Mouse (Mus musculus): ENCODE results near the gene Micu1.
"Not testable (repeated sequence)": the region's sequence is repeated elsewhere in the genome, so short reads cannot be mapped to it uniquely, and the experiment has no call there.

The Micu1 gene

DNA sequence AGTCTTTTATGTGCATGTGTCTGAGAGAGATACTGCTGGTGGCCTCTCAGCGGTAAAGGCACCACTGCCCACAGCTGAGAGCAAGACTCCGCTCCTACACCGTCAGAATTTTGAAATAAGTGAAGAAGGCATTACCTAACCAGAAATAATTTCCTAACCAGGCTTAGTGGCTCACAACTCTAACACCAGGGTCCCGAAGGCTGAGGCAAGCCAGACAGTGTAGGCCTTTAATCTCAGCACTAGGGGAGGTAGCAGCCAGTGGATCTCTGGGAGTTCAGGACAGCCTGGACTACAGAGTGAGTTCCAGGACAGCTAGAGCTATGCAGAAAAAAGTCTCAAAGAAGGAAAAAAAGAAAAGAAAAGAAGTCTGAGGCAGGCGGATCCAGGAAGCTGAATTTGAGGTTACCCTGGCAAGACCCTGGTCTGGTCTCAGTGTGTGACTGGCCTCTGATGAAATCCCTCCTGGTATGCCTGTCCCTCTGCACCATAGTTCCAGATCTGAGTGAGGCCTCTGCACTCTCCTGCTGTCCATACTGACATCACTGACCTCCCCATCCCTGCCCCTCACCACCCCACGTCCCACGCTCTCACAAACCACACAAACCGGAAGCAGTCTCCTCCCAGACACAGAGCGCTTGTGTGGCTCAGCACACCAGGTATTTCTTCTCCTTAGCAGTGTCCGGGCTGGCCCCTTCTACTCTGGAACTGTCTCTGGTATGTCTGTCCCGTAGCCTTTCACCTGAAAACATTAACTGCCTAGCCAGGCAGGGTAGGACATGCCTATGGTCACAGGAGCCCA lies 146.0 kb downstream of the Micu1 start:
- CTCF ChIA-PET = interaction anchor here (0.6 kb wide), 1 partner anchor 804 kb away, joined by 4 read pairs; no protein-coding TSS in a partner anchor

DNA sequence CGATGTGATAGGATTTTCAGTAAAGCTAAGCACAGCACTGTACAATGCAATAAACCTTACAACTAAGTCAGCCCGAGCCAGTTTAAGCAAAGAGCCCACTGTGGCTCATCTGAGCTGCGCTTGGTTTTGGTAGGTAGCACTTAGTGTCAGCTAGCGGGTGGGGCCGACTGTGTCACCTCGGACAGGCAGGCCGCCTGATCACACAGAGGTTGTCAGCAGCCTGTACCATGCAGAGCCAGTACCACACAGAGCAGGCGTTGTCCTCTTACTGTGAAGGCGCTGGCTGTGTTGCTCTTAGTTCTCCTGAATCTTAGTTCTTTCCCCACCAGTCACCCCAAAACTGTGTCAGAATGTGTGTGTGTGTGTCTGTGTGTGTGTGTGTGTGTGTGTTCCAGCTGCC lies 146.7 kb downstream of the Micu1 start:
- CTCF ChIA-PET = interaction anchor here (0.6 kb wide), 1 partner anchor 803 kb away, joined by 4 read pairs; no protein-coding TSS in a partner anchor

DNA sequence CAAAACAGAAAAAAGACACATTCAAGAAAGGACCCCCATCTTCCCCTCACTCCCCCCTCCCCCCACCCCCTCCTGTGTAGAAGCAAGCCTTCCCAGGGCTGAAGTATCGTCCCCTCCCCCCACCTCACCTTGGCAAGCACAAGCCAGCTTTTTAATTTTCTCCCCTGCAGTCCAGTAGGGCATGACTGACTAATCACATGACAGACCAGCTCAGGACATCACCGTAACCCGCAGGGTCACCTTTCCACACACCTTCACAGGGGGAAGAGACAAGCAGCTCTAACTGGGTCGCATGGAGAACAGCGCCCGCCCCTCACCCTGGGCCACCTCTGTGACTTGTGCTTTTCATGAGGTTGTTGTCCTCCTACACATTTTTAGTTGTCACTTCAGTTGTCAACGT lies 147.1 kb downstream of the Micu1 start:
- CTCF ChIA-PET = interaction anchor here (0.6 kb wide), 1 partner anchor 803 kb away, joined by 4 read pairs; no protein-coding TSS in a partner anchor

DNA sequence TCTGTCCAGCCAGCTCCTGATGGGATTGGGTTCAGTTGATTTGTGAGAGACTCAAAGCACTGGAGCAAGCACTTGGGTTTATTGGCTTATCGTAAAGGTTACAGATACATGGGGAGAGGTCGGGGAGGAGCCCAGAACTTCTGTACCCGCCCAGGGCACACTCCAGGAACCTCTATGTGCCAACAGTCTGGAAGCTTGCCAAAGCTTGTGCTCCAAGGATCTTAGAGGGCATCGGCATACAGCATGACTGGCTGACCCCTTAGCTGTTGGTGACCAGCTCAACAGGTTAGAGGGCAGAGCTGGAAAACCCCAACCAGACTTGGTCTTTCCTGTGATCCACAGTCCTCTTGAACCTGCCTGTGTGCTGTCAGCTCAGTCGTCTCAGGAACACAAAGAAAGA lies 154.9 kb downstream of the Micu1 start:
- CTCF ChIA-PET = interaction anchor here (0.6 kb wide), 1 partner anchor 9 kb away, joined by 3 read pairs; no protein-coding TSS in a partner anchor

DNA sequence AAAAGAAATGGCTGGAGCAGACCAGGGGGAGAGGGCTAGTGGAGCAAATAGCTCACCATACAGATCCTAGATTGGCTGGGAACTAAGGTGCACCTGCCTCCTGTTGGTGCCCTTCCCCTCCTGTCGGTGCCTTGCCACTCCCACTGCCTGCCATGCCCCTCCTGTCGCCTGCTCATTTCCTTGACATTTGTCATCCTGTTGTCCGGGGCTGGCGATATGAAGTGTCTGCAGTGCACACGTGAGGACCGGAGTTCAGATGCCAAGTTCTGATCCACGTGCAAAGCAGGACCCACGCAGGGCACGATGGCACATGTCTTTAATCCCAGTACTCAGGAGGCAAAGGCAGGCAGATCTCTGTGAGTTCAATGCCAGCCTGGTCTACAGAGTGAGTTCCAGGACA lies 158.4 kb downstream of the Micu1 start:
- CTCF ChIA-PET = no interaction called here

DNA sequence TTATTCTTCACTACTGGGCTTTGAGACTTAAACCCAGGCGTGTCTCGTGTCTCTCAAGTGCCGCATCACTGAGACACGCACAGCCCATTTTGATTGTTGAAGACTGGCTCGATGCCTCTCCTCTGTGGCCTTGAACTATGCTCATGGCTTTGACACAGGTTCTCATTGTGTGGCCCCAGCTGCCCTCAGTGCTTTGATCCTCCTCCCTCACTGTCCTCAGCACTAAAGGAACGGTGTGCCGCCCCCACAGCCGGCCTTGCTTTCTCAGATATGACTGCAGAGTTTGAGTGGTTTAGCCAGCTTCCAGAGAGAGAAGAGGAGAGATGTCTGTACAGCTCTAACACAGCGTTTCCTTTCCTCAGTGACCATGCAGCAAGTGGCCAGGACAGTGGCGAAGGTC lies 158.9 kb downstream of the Micu1 start:
- CTCF ChIA-PET = no interaction called here

DNA sequence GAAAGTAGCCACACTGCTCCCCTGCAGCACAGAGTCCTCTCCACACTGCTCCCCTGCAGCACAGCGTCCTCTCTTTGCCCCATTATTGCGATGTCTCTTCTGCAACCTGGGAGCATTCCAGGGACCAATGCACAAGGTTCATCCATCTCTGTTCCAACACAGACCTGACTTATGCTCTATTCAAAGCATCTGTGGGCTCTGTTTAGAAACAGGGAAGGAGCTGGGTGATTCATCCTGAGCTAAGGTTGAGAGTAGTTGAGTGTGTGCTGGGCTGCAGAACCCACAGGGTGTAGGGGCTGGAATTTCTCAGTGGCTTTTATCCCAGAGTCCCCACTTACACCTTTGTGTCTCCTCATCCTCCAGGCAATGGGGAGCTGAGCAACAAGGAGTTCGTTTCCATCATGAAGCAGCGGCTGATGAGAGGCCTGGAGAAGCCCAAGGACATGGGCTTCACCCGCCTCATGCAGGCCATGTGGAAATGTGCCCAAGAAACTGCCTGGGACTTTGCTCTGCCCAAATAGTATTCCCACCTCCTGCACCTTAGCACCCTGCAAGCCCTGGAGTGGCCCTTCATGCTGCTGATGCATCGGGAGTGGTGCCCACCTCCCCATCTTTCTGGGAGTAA lies 160.7 kb downstream of the Micu1 start:
- CTCF ChIA-PET = no interaction called here

DNA sequence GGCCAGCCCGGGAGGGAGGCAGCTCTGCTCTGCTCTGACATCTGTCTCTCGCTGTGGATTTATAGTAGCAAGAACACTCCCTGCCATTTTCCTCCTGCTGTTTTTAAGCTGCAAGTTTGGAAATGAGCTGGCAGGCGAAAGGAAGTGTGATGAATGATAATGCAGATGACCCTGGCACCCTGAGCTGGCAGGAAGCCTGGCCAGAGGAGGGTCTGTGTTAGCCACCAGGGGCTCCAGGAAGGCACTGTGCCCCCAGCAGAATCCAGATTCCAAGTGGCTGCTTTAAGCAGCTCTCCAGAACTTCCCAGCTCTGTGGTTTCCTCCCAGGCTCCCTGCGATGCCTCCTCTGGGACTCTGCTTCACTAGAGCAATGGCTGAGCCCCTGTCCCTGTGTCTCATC lies 161.3 kb downstream of the Micu1 start:
- CTCF ChIA-PET = no interaction called here

DNA sequence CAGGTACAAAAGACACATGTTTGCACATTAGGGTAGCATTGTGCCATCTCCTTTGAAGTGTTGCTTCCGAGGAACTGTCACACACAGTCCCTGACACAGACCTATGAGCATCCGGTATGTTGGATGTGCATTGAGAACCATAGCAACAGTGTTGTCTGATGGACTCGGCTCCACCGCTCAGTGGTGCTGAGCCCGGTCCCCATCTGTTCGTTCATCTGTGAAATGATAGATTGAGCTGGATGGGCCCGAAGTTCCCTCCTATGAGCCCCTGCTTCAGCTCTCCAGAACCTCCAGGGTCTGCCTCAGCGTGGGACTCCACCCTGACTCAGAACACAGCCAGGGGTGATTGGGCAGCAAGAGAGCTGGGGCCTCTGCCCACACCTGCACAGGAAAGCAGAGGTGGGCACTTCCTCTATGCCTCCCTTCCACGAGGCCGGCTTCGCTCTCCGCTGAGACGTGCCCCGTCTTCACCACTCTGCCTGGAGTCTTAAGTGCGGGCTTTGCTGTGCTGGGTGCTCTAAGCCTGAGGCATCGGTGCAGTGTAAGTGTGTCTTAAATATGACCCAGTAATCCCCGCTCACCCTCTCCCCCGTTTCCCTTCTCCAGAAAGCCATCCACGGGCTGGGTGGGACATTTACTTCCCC lies 162.1 kb downstream of the Micu1 start:
- CTCF ChIA-PET = no interaction called here

DNA sequence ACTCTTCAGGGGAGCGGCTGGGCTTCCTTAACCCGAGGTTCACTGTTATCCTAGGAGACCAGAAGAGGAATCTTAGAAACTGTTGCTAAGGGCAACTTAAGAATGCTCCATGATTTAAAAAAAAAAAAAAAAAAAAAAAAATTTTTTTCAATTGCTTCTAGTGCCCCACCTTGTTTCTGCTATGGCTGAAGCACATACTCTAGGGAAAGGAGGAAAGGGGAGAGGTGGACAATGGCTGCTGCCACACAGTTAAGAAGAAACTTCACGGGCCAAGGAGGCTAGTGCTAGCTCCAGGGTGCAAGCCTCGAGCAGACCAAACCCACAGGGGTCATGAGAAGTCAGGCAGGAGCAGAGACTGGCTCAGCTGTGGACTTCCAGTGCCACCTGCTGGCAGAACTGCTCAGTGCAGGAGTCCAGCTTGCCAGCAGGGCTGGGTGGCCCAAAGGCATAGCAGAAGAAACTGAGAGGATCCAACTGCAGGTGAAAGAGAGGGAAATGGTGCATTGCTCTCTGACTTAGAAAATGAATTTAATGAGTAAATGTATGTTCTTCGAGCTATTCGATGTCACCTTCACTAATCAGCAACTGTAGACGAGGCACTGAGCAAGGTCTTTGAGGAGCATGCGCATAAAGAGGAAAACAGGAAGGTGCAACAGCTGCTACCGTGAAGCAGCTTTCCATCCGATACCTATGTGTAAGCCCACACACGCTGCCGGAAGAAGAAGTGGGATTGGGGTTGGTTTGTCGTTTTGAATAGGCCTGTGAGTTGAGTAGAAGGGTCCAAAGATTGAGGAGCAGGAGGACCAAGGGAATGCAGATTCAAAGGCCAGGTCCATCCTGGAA lies 162.8 kb downstream of the Micu1 start:
- CTCF ChIA-PET = interaction anchor here (0.7 kb wide), 3 partner anchors 8 to 655 kb away, joined by 3 to 11 read pairs (median 3); no protein-coding TSS in a partner anchor

DNA sequence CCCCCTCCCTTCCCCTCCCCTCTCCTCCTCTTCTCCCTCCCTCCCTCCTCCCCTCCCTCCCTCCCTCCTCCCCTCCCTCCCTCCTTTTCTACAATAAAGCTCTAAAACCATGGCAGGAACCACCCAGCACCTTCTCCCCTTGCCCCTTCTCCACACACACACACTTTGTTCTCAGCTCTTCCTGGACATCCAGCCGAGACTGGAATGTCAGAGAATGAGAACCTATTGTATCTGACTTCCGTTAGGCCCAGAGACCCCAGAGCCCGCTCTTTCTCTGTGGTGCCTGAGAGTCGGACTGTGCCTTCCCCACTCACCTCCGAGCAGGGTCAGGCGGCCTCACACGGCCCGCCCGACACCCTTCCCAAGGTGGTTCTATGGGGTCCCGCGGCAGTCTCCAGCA lies 166.0 kb downstream of the Micu1 start:
- CTCF ChIA-PET = no interaction called here

DNA sequence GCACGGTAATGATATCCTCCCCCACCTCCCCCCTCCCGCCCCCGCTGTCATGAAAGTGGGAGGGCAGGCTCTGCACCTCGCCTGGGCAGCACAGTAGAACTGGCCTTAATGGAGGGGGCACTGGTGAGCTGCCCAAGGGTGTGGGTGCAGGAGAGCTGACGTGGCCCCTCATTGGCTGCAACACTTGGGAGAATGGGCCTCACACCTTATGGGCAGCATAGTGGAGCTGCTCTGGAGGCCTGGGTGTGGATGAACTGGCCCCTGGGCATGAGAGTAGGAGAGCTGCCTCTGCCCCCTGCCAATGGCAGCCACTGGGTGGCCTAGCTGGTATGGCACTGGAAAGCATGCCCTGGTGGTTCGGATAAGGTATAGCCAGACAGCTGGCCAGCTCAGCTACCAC lies 167.8 kb downstream of the Micu1 start:
- CTCF ChIA-PET = interaction anchor here (0.6 kb wide), 1 partner anchor 310 kb away, joined by 7 read pairs; no protein-coding TSS in a partner anchor

DNA sequence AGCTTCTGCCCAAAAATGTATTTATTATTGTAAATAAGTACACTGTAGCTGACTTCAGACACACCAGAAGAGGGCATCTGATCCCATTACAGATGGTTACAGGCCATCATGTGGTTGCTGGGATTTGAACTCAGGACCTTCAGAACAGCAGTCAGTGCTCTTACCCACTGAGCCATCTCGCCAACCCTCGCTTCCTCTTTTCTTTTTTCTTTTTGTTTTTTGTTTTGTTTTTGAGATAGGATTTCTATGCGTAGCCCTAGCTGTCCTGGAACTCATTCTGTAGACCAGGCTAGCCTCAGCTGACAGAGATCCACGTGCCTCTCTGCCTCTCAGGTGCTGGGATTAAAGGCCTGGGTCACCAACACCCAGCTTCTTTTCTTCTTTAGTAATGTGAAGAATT lies 170.4 kb downstream of the Micu1 start:
- CTCF ChIA-PET = interaction anchor here (0.6 kb wide), 1 partner anchor 73 kb away, joined by 3 read pairs; no protein-coding TSS in a partner anchor

DNA sequence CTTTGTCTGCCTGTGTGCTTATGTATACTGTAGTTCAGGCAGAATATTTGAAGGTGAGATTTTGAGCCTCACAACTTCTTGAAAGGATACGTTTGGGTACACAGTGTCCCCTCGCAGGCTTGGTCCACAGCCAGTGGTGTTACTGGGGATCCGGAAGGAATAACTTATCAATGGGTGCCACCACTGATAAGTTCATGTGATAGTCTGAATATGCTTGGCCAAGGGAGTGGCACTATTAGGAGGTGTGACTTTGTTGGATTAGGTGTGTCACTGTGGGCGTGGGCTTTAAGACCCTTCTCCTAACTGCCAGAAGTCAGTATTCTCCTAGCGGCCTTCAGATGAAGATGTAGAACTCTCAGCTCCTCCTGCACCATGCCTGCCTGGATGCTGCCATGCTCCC lies 170.9 kb downstream of the Micu1 start:
- CTCF ChIA-PET = no interaction called here

DNA sequence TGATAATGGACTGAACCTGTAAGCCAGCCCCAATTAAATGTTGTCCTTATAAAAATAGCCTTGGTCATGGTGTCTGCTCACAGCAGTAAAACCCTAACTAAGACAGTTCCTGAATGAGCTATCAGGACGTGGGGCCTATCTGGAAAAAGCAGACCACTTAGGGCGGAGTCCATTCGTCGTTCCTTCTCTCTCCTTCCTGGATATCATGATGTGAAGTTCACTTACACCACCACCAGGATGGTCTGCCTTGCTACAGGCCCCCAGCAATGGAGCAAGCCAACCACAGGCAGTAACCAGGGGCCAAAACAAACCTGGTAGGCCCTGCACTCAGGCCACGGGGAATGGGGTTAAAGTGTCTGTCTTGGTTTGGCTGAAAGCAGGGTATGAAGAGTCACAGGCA lies 171.3 kb downstream of the Micu1 start:
- CTCF ChIA-PET = no interaction called here

DNA sequence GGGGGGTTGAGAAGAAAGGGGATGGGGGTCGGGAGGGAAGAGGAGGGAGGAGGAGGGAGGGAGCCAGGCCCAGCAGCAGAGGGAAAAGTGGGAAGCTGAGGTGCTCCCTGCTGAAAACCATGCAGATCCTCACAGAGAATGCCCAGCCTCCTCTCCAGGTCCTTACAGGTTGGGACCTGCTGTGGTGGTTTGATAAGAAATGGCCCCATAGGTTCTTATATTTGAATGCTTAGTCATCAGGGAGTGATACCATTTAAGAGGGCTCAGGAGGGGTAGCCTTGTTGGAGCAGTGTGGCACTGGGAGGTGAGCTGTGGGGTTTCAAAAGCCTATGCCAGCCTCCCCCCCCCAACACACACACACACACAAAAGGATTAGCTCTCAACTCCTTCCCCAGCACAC lies 173.1 kb downstream of the Micu1 start:
- CTCF ChIA-PET = no interaction called here

DNA sequence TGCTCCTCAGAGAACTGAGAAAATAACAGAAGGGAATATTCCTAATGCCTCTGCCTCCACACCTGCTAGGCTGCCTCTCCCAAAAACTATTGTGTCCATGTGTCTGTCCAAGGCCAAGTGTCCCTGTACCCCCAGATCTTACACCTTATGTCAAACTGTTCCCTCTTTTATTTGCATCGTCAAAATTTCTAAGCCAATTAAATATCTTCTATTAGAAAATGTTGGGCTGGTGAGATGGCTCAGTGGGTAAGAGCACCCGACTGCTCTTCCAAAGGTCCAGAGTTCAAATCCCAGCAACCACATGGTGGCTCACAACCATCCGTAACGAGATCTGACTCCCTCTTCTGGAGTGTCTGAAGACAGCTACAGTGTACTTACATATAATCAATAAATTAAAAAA lies 174.4 kb downstream of the Micu1 start:
- CTCF ChIA-PET = not testable (repeated sequence)

DNA sequence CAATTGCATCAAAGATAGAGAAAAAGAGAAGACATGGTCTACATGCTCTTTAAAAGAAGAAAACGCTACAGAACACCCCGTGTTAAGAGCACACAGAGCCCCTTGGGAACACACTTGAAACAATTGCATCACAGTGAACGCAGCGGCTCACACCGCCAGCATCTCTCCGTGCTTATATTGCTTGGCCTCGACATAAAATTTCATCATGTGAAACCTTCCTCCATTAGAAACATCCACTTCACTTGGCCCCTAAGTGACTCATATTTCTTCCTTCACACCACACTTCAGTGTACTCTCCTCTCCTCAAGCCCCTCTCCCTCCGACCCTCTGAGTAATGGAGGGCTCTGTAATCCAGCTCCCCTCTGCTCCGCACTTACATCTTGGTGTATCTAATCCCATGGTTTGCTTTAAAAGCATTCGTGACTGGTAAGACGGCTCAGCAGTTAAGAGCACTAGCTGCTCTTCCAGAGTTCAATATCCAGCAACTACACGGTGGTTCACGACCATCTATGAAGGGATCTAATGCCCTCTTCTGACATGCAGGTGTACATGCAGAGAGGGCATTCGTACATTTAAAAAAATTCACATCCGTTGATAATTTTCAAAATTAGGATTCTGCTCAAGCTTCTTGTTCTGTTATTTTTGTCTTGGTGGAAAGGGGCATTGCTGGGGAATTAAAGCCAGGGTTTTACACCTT lies 175.3 kb downstream of the Micu1 start:
- CTCF ChIA-PET = no interaction called here

DNA sequence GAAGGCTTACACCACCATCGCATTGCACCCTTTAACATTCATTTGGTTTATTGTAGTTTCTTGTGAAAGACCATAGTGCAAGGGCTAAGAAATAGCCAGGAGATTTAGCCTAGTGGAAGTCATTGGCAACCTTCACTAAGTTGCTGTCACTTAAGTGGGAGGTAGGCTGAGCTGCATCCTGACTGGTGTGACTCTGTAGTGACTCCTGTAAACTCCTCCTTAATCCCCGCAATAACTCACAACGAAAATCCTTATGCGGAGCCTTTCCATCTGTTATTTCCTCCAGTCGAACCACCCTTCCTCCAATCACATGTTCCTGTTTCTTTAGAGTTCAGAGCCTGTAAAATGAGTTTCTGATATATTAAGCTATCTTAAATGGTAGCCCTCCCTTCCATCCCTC lies 176.5 kb downstream of the Micu1 start:
- CTCF ChIA-PET = no interaction called here

DNA sequence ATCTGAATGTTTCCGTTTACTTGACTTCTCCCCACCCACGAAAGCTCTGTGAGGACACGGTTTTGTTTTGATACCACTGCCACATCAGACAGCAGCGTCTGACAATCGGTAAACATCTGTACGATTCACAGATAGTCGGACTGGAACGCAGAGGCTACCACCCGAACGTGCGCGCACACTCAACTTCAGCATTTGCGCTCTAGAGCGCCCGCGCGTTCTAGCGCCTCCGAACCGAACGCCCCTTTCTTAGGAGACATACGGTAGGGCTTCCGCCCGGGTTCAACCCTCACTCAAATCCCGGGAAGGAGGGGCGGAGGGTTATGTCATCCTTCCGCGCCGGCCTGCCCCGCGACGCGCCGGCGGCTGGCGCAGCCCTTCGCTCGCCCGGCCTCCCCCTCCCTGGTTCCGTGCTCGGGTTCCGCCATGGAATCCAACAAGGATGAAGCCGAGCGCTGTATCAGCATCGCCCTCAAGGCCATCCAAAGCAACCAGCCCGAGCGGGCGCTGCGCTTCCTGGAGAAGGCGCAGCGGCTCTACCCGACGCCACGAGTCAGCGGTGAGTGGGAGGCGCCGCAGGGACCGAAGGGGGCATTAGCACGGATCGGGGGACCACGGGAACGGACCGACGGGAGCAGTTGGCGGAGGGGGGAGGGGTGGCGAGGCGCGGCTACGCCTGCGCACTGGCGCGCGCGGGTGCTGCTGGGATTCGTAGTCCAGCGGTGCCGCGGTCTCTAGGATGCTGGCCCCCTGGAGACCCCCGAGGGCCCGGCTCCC lies 177.2 kb downstream of the Micu1 start, which contains the start of gene Dnajb12:
TSS of gene Dnajb12 (plus strand) at position 302 of the 774 bp plus-strand sequence.
- CTCF ChIA-PET = no interaction called here

All from spleen, embryonic (tissue).